Mouse (Mus musculus): Measurements from ENCODE around the gene Tmem256. TPM values are rescaled to one million over a fixed set of nuclear protein-coding genes. Genes with fewer than 3 reads are reported as not detected.

The Tmem256 gene
- polyA plus RNA-seq, 1 experiment from 2014 or later: 351 TPM

Small RNAs within 50 kb of the gene (microRNA-seq; reads per million reads assigned to microRNA genes)
- gene Mir6924: not detected

Other genes starting within 250 kb of the Tmem256 start
- 4.2 and 5.3 TPM in 2 replicates for gene Atp1b2, start 232.6 kb upstream of the Tmem256 start, polyA plus RNA-seq (2016; fragmentation: Nextera tagmentation; extraction: Ambion mirVana)
- not detected in 2 replicates for gene Shbg, start 220.6 kb upstream of the Tmem256 start, polyA plus RNA-seq (2016; fragmentation: Nextera tagmentation; extraction: Ambion mirVana)
- gene Sat2, start 216.5 kb upstream of the Tmem256 start, polyA plus RNA-seq (2016; fragmentation: Nextera tagmentation; extraction: Ambion mirVana): 25.4 and 25.8 TPM in 2 replicates
- 52.2 and 58.4 TPM in 2 replicates for gene Fxr2, start 205.5 kb upstream of the Tmem256 start, polyA plus RNA-seq (2016; fragmentation: Nextera tagmentation; extraction: Ambion mirVana)
- 0.36 TPM in 1 of 2 replicates, not detected in the other for gene Sox15, start 183.2 kb upstream of the Tmem256 start, polyA plus RNA-seq (2016; fragmentation: Nextera tagmentation; extraction: Ambion mirVana)
- 63.3 and 67.9 TPM in 2 replicates for gene Mpdu1, start 175.9 kb upstream of the Tmem256 start, polyA plus RNA-seq (2016; fragmentation: Nextera tagmentation; extraction: Ambion mirVana)
- gene Cd68, start 172.4 kb upstream of the Tmem256 start, polyA plus RNA-seq (2016; fragmentation: Nextera tagmentation; extraction: Ambion mirVana): 8.0 and 8.5 TPM in 2 replicates
- gene Eif4a1, start 166.1 kb upstream of the Tmem256 start, polyA plus RNA-seq (2016; fragmentation: Nextera tagmentation; extraction: Ambion mirVana): 561 and 632 TPM in 2 replicates
- 134 and 147 TPM in 2 replicates for gene Senp3, start 156.4 kb upstream of the Tmem256 start, polyA plus RNA-seq (2016; fragmentation: Nextera tagmentation; extraction: Ambion mirVana)
- gene Tnfsf13, start 152.7 kb upstream of the Tmem256 start, polyA plus RNA-seq (2016; fragmentation: Nextera tagmentation; extraction: Ambion mirVana): 0.50 TPM in 2 replicates
- 3.1 and 3.9 TPM in 2 replicates for gene Tnfsf12, start 142.7 kb upstream of the Tmem256 start, polyA plus RNA-seq (2016; fragmentation: Nextera tagmentation; extraction: Ambion mirVana)
- 2.5 and 3.5 TPM in 2 replicates for gene Tnfsfm13, start 142.4 kb upstream of the Tmem256 start, polyA plus RNA-seq (2016; fragmentation: Nextera tagmentation; extraction: Ambion mirVana)
- gene Polr2a, start 79.9 kb upstream of the Tmem256 start, polyA plus RNA-seq (2016; fragmentation: Nextera tagmentation; extraction: Ambion mirVana): 27.9 and 32.7 TPM in 2 replicates
- not detected in 2 replicates for gene Slc35g3, start 76.5 kb upstream of the Tmem256 start, polyA plus RNA-seq (2016; fragmentation: Nextera tagmentation; extraction: Ambion mirVana)
- gene Zbtb4, start 72.6 kb upstream of the Tmem256 start, polyA plus RNA-seq (2016; fragmentation: Nextera tagmentation; extraction: Ambion mirVana): 2.1 and 2.4 TPM in 2 replicates
- 11.1 and 11.9 TPM in 2 replicates for gene Chrnb1, start 42.6 kb upstream of the Tmem256 start, polyA plus RNA-seq (2016; fragmentation: Nextera tagmentation; extraction: Ambion mirVana)
- 1.7 and 2.2 TPM in 2 replicates for gene Fgf11, start 36.7 kb upstream of the Tmem256 start, polyA plus RNA-seq (2016; fragmentation: Nextera tagmentation; extraction: Ambion mirVana)
- gene Tmem102, start 32.9 kb upstream of the Tmem256 start, polyA plus RNA-seq (2016; fragmentation: Nextera tagmentation; extraction: Ambion mirVana): 2.9 and 3.0 TPM in 2 replicates
- gene Gm39566, start 23.2 kb upstream of the Tmem256 start, polyA plus RNA-seq (2016; fragmentation: Nextera tagmentation; extraction: Ambion mirVana): not detected in 2 replicates
- not detected in 2 replicates for gene Spem2, start 20.0 kb upstream of the Tmem256 start, polyA plus RNA-seq (2016; fragmentation: Nextera tagmentation; extraction: Ambion mirVana)
- gene Spem1, start 16.3 kb upstream of the Tmem256 start, polyA plus RNA-seq (2016; fragmentation: Nextera tagmentation; extraction: Ambion mirVana): 0.29 and 0.58 TPM in 2 replicates
- 13.0 and 13.1 TPM in 2 replicates for gene Nlgn2, start 730 bp upstream of the Tmem256 start, polyA plus RNA-seq (2016; fragmentation: Nextera tagmentation; extraction: Ambion mirVana)
- gene Plscr3, start 7.9 kb downstream of the Tmem256 start, polyA plus RNA-seq (2016; fragmentation: Nextera tagmentation; extraction: Ambion mirVana): 122 and 127 TPM in 2 replicates
- 2.4 and 2.5 TPM in 2 replicates for gene Tnk1, start 20.2 kb downstream of the Tmem256 start, polyA plus RNA-seq (2016; fragmentation: Nextera tagmentation; extraction: Ambion mirVana)
- gene Tmem95, start 39.5 kb downstream of the Tmem256 start, polyA plus RNA-seq (2016; fragmentation: Nextera tagmentation; extraction: Ambion mirVana): not detected in 2 replicates
- 2.9 and 3.0 TPM in 2 replicates for gene Kctd11, start 42.9 kb downstream of the Tmem256 start, polyA plus RNA-seq (2016; fragmentation: Nextera tagmentation; extraction: Ambion mirVana)
- 0.83 and 1.3 TPM in 2 replicates for gene Acap1, start 57.0 kb downstream of the Tmem256 start, polyA plus RNA-seq (2016; fragmentation: Nextera tagmentation; extraction: Ambion mirVana)
- 21.4 and 23.6 TPM in 2 replicates for gene 2810408A11Rik, start 62.5 kb downstream of the Tmem256 start, polyA plus RNA-seq (2016; fragmentation: Nextera tagmentation; extraction: Ambion mirVana)
- 14.2 and 15.9 TPM in 2 replicates for gene Neurl4, start 62.6 kb downstream of the Tmem256 start, polyA plus RNA-seq (2016; fragmentation: Nextera tagmentation; extraction: Ambion mirVana)
- 84.8 and 92.0 TPM in 2 replicates for gene Gps2, start 75.4 kb downstream of the Tmem256 start, polyA plus RNA-seq (2016; fragmentation: Nextera tagmentation; extraction: Ambion mirVana)
- 1,661 and 1,669 TPM in 2 replicates for gene Eif5a, start 83.4 kb downstream of the Tmem256 start, polyA plus RNA-seq (2016; fragmentation: Nextera tagmentation; extraction: Ambion mirVana)
- gene Ybx2, start 97.3 kb downstream of the Tmem256 start, polyA plus RNA-seq (2016; fragmentation: Nextera tagmentation; extraction: Ambion mirVana): 10.7 and 11.4 TPM in 2 replicates
- gene Slc2a4, start 109.7 kb downstream of the Tmem256 start, polyA plus RNA-seq (2016; fragmentation: Nextera tagmentation; extraction: Ambion mirVana): 34.2 and 36.1 TPM in 2 replicates
- gene Cldn7, start 126.3 kb downstream of the Tmem256 start, polyA plus RNA-seq (2016; fragmentation: Nextera tagmentation; extraction: Ambion mirVana): 29.6 and 32.2 TPM in 2 replicates
- 32.4 and 32.8 TPM in 2 replicates for gene Ctdnep1, start 142.6 kb downstream of the Tmem256 start, polyA plus RNA-seq (2016; fragmentation: Nextera tagmentation; extraction: Ambion mirVana)
- 123 and 130 TPM in 2 replicates for gene Elp5, start 144.0 kb downstream of the Tmem256 start, polyA plus RNA-seq (2016; fragmentation: Nextera tagmentation; extraction: Ambion mirVana)
- 463 and 471 TPM in 2 replicates for gene Gabarap, start 152.6 kb downstream of the Tmem256 start, polyA plus RNA-seq (2016; fragmentation: Nextera tagmentation; extraction: Ambion mirVana)
- gene Phf23, start 157.3 kb downstream of the Tmem256 start, polyA plus RNA-seq (2016; fragmentation: Nextera tagmentation; extraction: Ambion mirVana): 95.1 and 99.1 TPM in 2 replicates
- 67.2 and 70.3 TPM in 2 replicates for gene Dvl2, start 162.1 kb downstream of the Tmem256 start, polyA plus RNA-seq (2016; fragmentation: Nextera tagmentation; extraction: Ambion mirVana)
- gene Acadvl, start 176.9 kb downstream of the Tmem256 start, polyA plus RNA-seq (2016; fragmentation: Nextera tagmentation; extraction: Ambion mirVana): 66.8 and 70.4 TPM in 2 replicates
- 12.6 and 14.9 TPM in 2 replicates for gene Dlg4, start 178.4 kb downstream of the Tmem256 start, polyA plus RNA-seq (2016; fragmentation: Nextera tagmentation; extraction: Ambion mirVana)
- 0.51 and 0.83 TPM in 2 replicates for gene Asgr1, start 215.6 kb downstream of the Tmem256 start, polyA plus RNA-seq (2016; fragmentation: Nextera tagmentation; extraction: Ambion mirVana)

All from embryonic facial prominence, embryonic 12.5 days (tissue).